Mouse (Mus musculus): ENCODE data around the gene BC049352.

The BC049352 gene

GRCm38 (mm10) chr9:45299231-45300006 is 117.6 kb downstream of the BC049352 start:
- peak; percentile 47 for DNase-seq (ENCODE audit: low spot score)
